Mouse (Mus musculus) brown adipose tissue, adult 24 weeks (tissue): ENCODE measurements around the gene Nr2e1. TPM values are rescaled to one million over a fixed set of nuclear protein-coding genes. Genes with fewer than 3 reads are reported as not detected.

ENCODE experiments used
- H3K27ac ChIP-seq: fragments of 200-500 bp; replicated peaks from 2 replicates; pipeline ENCODE4 v1.5.1; 2012; ENCODE audit warnings: low read depth, mild to moderate bottlenecking, low read length
- H3K4me1 ChIP-seq: fragments of 200-500 bp; 2 replicates; pipeline ENCODE4 v1.6.1; 2012; ENCODE audit warnings: low read length, mixed read lengths; ENCODE audit not compliant: control insufficient read depth, insufficient read depth, insufficient read length
- H3K4me3 ChIP-seq: fragments of 200-500 bp; 2 replicates; pipeline ENCODE4 v1.5.1; 2012; ENCODE audit warnings: low read depth, mild to moderate bottlenecking, low read length, moderate library complexity; ENCODE audit not compliant: insufficient read depth
- polyA plus RNA-seq: library from polyadenylated mRNA; stranded (reverse); fragments of >200 nt; gene quantifications from 2 replicates; pipeline ENCODE4 v1.2.4, GENCODE M21; 2012; ENCODE audit not compliant: missing spikeins, insufficient read depth, insufficient read length

Gene Nr2e1
- polyA plus RNA-seq, 1 experiment = not detected

DNA sequence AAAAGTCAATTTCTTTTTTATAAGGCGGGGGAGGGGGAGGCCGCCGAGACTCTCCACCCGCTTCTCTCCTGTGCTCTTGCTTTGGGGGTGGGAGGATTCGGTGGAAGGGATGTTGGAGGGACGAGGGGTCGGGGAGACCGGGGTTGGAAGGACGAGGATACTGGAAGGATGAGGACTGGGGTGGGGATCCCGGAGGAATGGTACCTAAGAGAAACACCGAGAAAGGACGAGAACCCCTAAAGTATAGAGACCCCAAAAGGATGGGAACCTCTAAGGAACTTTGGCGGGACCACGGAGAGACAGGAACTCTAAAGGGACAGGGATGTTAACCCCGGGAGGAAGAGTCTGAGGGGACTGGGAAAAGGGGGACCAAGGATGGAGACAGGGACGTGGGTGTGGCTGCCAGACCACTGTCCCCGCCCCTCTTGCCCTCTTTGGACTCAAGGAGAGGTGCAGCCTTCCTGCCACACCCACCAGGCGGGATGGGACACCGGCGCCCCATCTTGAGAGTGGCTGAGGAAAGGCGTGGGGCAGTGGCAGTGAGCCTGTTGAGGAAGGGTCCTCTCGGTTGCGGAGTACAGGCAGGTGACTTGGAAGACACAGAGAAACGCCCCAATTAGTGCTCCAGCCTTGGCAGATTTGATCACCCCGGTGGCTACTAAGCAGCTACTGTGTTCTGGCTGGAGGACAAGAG is 8.7 kb upstream of the Nr2e1 start:
- no peaks in the 10 kb centered on the region for H3K4me1 ChIP-seq
- H3K27ac ChIP-seq = no peak overlapping the region
- H3K4me3 ChIP-seq = no peak overlapping the region

DNA sequence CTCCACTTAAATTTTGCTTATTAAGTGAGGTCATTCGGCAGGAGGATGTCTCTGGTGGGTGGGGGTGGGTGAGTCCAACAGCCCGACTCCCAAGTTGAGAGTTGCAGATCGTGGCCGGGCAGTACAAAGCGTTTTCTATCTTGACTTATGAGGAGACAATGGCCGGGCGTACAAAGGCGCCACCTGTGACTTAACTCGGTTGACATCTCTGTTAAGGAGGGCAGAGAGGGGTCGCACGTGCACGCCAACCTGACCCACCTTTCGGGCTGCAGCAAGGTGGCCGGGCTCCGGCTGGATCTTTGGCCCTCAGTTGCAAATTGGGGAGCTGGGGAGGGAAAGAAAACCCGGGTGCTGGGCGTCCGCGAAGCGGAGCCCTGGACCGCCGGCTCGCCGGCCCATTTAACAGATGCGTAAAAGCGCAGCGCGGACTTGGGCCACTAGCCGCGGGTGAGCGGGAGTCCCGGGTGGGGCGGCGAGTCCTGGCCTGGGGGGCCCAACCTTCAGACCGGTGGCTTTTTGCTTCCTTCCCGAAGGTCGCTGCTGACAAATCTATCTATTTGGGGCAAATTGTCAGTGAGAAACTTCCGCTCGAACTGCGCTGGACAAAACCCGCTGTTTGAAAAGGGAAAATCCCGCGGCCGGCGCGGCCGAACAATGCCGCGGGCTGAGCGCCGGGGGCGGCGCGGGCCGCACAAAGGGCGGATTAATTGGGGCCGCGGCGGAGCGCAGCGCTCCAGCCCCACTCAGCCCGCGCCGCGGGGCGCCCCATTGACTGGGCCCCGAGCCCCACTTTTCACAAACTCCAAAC is 8.0 kb upstream of the Nr2e1 start:
- Histone ChIP-seq H3K4me1 (no peaks in the 10 kb centered on the region), H3K4me3 (no peak overlapping the region), H3K27ac (no peak overlapping the region)

- Histone ChIP-seq H3K27ac (no peak overlapping the region), H3K4me1 (no peaks in the 10 kb centered on the region), H3K4me3 (no peak overlapping the region)
Observed at GRCm38 (mm10) chr10:42590261-42591184, 7.1 kb upstream of the Nr2e1 start.

GRCm38 (mm10) chr10:42589505-42589904 is 6.1 kb upstream of the Nr2e1 start:
- H3K27ac ChIP-seq = no peak overlapping the region
- H3K4me3 ChIP-seq = no peak overlapping the region
- no peaks in the 10 kb centered on the region for H3K4me1 ChIP-seq

DNA sequence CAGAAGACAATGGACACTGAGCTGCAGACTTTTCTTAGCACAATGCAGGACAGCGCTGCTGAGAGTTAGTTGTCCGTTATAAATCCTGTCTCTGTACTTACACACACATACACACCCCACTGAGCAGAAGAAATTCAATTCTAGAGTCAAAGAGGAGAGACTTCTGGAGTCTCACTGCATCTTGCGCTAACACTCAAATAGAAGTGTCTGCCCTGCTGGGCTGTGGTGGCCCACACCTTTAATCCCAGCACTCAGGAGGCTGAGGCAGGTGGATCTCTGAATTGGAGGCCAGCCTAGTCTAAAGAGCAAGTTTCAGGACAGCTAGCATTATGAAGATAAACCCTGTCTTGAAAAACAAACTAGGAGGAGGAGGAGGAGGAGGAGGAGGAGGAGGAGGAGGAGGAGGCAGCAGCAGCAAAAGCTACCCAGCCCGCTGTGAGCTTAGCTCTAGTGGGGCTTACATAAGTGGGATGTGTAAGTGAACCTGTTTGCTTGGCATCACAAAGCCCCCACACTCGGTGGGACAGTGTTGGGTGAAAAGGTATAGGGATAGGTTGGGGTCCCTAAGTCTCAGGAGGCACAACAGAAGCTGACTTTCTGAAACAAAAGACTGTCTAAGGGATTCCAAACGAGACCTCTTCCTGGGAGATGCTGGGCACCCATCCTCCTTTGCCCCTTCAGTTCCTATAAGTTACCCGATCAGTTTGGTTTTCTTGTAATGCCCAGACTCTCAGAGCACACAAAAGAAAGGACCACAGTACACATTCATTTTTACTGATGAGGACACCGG is 4.7 kb upstream of the Nr2e1 start:
- no peak overlapping the region for H3K4me3 ChIP-seq
- H3K27ac ChIP-seq = no peak overlapping the region
- no peaks in the 10 kb centered on the region for H3K4me1 ChIP-seq

GRCm38 (mm10) chr10:42585596-42586305 is 2.3 kb upstream of the Nr2e1 start:
- Histone ChIP-seq H3K4me1 (peaks cover 2% of the 10 kb centered on the region; the same call in 1 of the 2 replicates), H3K4me3 (no peak overlapping the region), H3K27ac (no peak overlapping the region)

DNA sequence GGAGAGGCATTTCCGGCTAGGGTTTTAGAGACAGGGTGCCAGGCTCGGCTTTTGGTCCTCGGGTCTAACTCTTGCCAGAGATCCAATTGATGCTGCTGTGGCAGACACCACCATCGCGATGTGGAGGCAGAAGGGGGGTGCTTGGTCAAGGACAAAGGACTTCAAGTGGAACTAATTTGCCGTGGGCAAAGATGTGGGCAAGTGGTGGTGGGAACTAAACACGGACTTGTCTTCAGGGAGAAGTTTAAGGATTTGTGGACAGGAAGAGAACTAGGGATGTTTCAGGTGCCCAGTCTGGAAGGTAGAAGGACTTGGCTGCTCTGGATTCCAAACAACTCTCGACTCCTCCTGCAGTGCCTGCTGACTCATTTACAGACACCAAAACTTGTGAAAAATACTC is 1.7 kb upstream of the Nr2e1 start:
- Histone ChIP-seq H3K27ac (no peak overlapping the region), H3K4me1 (peaks cover 2% of the 10 kb centered on the region; the same call in 1 of the 2 replicates), H3K4me3 (no peak overlapping the region; the same call in 1 of the 2 replicates)

DNA sequence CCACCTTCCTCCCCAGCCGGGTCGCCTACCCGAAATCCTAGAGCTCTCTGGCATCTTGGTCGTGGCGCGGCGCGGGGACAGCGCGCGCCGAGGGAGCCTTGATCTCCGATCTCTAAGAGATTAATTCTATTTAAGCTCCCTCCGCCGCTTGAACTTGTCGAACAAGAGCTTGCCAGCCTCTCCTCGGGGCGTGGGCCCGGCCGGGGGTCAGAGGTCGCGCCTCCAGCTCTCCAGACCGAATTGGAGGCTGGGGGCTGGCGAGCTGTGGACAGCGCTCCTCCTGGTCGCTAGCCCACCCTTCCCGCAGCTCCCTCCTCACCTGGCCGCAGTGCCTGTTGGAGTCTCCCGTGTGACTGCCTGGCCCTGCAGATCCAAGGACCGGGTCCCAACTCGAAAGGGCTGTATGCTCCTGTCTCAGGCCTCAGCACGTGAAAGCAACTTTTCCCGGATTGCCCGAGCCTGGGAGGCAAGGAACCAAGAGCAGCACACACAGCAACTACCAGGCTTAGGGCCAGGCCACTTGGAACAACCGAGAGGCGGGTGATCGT is 1.1 kb upstream of the Nr2e1 start:
- Histone ChIP-seq H3K27ac (no peak overlapping the region), H3K4me1 (peaks cover 2% of the 10 kb centered on the region; the same call in 1 of the 2 replicates), H3K4me3 (0 out of 2 replicates have a peak overlapping the region, but pooled peaks have one; percentile 5)

- Histone ChIP-seq H3K4me3 (0 out of 2 replicates have a peak overlapping the region, but pooled peaks have one; percentile 5), H3K27ac (no peak overlapping the region), H3K4me1 (peaks cover 2% of the 10 kb centered on the region; the same call in 1 of the 2 replicates)
Observed at GRCm38 (mm10) chr10:42583902-42584435, 537 bp upstream of the Nr2e1 start.

DNA sequence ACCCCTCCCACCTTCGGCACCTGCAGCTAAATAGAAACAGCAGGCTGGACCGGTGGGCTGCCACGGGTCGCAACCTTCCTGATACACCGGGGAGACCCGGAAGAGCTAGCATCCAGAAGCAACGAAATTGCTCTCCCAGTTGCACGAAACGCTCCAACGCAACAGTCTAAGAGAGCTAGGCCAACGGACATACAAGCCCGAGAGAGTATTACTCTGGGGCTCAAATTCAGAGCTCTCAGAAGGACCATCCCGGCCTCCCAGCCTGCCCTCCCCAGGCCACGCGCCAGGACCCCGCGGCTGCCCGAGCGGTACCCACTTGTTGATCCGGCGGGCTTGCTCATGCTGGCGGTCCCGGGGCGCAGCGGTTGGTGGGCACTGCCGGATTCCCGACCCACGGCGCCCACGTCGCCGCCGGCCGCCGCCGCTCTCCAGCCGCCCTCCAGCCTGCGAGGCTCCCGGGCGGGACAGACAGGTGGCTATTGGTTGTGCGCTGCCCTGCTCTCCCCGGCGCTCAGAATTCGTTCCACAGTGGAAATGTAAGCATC is 794 bp downstream of the Nr2e1 start:
- Histone ChIP-seq H3K27ac (no peak overlapping the region), H3K4me3 (0 out of 2 replicates have a peak overlapping the region, but pooled peaks have one; percentile 27), H3K4me1 (peaks cover 2% of the 10 kb centered on the region; the same call in 1 of the 2 replicates)

GRCm38 (mm10) chr10:42581694-42582565 is 1.5 kb downstream of the Nr2e1 start:
- H3K4me3 ChIP-seq = 0 out of 2 replicates have a peak overlapping the region, but pooled peaks have one; percentile 11
- peaks cover 2% of the 10 kb centered on the region; the same call in 1 of the 2 replicates for H3K4me1 ChIP-seq
- no peak overlapping the region for H3K27ac ChIP-seq

GRCm38 (mm10) chr10:42580951-42581277 is 2.5 kb downstream of the Nr2e1 start:
- Histone ChIP-seq H3K4me3 (no peak overlapping the region), H3K27ac (no peak overlapping the region), H3K4me1 (peaks cover 2% of the 10 kb centered on the region; the same call in 1 of the 2 replicates)
